Mouse (Mus musculus): ENCODE measurements around the gene Cela1. TPM values are rescaled to one million over a fixed set of nuclear protein-coding genes. Genes with fewer than 3 reads are reported as not detected.

Cela1 gene
- total RNA-seq, 1 experiment from 2014 or later = 21.1 TPM

- ATAC-seq (replicated peaks; ENCODE audit: low read depth, poor library complexity, severe bottlenecking) = no peak
Measured at GRCm38 (mm10) chr15:100675486-100675885, 12.2 kb downstream of the Cela1 start.

- ATAC-seq (replicated peaks; ENCODE audit: low read depth, poor library complexity, severe bottlenecking) = no peak
Measured at GRCm38 (mm10) chr15:100674566-100674965, 13.2 kb downstream of the Cela1 start.

DNA sequence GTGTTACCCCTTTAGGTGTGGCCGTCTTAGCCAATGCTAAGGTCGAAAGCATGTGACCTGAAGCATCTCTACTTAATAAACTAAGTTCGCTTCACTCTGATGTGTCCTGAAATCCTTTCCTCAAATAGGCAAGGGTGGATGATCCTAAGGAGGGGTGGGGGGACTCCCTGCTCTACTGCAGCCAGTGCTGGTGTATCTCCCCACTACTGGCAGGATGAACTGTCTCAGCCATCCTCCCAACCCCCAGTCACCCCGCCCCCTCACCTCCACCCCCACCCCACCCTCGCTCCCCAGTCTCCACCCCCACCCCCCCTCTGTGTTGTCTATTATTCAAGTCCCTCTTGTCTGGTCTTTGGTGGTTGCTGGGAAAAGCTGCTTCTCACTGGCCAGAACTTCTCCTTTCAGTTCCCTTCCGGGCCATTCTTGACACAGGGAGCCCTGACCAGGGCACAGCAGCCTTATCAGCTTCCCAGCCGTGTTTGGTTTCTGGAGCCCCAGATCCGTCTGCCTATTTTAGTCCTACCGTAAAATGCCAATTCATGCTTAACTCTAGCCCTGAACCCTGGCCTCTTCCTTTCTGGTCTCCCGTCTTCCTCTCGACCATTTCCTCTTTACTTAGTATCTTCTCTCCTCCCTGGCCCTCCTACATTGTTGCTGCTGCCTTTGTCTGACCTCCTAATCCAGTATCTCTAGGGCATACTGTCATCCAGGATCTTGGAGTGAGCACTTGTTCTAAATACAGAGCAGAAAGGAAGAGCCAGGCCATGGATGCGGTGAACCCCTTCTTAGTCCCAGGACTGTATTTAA, 13.9 kb downstream of the Cela1 start:
- ATAC-seq (replicated peaks; ENCODE audit: low read depth, poor library complexity, severe bottlenecking) = peak; percentile 73

GRCm38 (mm10) chr15:100670833-100671232, 16.9 kb downstream of the Cela1 start:
- no peak for ATAC-seq (replicated peaks; ENCODE audit: low read depth, poor library complexity, severe bottlenecking)

GRCm38 (mm10) chr15:100670004-100670403, 17.7 kb downstream of the Cela1 start:
- no peak for ATAC-seq (replicated peaks; ENCODE audit: low read depth, poor library complexity, severe bottlenecking)

- ATAC-seq (replicated peaks; ENCODE audit: low read depth, poor library complexity, severe bottlenecking) = peak; percentile 57
Measured at GRCm38 (mm10) chr15:100669337-100669736, 18.4 kb downstream of the Cela1 start, which contains the start of gene Bin2. Gene Bin2, minus strand, starts transcription at chr15:100669553.

- ATAC-seq (replicated peaks; ENCODE audit: low read depth, poor library complexity, severe bottlenecking) = no peak
Measured at GRCm38 (mm10) chr15:100667871-100668545, 19.7 kb downstream of the Cela1 start.

DNA sequence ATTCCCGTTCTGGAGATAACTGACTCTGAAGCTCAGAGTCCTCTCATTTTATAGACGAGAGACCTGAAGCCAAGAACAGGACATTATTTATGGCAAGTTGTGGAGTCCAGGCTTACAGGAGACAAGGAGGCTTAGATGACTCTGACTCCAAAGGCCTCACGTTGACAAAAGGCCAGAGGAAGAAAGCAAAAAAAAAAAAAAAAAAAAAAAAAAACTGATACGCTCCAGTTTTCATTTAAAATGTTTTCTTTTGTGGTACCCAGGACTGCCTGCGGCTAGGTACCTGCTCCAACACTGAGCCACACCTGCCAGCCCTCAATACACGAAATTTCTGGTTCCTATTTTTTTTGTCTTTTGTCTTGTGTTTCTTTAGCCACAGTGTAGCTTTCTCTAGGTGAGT, 20.3 kb downstream of the Cela1 start:
- no peak for ATAC-seq (replicated peaks; ENCODE audit: low read depth, poor library complexity, severe bottlenecking)

DNA sequence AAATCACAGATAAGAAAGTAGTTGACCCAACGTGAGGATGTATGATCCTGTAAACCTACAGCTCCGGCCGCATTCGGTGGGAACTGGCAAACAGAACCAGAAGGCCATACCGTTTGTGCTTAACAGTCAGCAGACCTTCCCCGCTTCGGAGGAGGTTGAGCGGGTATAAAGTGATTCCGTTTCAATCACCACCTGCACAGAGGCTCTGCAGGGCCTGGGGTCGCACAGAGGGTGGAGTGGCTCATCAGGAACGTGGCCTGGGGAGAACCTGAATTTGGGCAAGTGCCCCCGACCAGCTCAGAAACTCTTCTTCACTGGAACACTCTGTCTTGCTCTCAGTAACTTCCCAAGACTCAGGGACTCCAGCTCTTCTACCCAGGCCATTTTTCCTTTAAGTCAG, 20.9 kb downstream of the Cela1 start:
- ATAC-seq (replicated peaks; ENCODE audit: low read depth, poor library complexity, severe bottlenecking) = no peak

DNA sequence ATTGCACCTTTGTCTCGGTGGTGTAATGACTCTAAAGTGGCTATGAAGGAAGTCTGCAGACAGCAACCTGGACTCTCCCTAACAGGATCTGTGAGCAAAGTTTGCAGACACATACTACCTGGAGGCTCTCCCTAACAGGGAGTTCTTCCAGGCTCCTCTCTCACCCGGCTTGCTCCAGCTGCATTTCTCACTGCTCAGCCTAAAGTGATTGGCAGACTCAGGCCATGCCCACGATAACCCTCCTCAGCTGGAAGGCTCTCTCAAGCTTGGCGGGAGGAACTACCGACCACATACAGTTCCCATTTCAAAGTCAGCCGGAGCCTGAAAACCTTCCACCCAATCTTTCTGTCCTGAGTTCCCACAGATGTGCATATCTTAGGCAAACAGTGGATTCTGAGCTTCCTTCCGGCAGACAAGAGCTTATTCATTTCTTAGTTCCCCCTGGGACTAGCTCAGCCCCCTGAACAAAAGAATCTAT, 21.5 kb downstream of the Cela1 start:
- peak; percentile 76 for ATAC-seq (replicated peaks; ENCODE audit: low read depth, poor library complexity, severe bottlenecking)

DNA sequence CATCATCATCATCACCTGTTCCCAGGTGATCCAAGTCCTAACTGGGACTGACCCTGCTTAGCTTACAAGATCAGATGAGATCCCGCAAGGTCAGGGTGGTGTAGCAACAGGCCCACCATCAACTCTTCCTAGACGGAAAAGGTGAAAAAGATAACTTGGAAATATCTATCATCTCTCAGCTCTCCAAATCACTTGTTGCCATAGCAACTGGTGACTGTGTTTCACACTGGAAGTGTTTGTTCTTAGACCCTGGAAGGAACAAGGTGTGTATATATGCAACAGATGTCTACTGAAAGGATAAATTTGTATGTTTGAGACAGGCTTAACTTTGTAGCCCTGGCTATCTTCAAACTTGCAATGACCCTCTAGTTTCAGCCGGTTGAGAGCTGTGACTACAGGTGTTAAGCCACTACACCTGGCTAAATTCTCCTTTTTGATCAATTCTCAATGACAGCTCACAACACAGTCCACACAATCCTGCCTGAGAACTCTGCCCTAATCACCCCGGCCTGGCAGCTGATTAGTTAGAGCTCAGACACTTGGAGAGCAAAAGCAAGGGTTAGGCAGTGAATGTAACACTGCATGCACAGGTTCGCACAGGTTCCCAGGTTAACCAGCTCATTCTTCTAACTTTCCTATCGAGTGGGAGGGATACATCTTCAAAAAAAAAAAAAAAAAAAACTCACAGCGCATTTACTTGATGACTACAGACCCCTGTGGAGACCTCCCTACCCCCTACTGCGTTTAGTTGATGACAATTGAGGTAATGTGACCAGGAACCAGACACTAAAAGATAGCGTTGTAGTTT, 22.1 kb downstream of the Cela1 start:
- no peak for ATAC-seq (replicated peaks; ENCODE audit: low read depth, poor library complexity, severe bottlenecking)

DNA sequence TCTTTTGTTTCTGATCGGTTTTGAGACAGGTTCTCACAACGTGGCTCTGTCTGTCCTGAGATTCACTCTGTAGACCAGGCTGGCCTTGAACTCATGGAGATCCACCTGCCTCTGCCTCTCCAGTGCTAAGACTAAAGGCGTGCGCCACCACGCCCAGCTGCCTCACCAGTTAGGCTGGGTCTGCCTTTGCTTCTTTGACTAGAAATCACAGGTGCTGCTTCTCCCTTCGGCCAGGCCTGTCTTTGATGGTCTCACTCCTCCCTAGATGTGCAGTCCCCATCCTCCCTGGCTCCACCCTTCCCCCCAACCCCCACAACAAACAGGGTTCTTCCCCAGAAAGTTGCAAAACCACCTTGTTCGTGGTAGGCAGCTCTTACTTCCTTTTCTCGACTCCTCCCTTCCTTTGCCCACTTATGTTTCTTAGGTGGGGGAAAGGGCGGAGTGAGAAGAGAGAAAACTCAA, 22.9 kb downstream of the Cela1 start:
- peak; percentile 37 for ATAC-seq (replicated peaks; ENCODE audit: low read depth, poor library complexity, severe bottlenecking)

DNA sequence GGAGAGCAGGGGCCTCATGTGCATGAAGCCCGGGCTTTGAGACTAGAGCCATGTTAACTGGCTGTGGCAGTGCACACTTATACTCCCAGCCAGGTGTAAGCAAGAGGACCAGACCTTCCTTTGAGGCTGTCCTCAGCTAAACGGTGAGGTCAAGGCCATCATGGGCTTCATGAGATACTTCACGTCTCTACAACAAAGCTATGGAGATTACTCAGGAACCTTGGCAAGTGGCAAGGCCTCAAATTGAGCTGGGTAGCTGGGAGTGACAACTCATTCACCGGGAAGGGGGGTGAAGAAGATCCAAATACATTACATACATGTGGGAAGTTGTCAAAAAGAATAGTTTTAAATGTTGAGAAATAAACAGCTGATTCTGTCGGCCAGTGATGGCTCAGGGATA, 26.9 kb downstream of the Cela1 start:
- no peak for ATAC-seq (replicated peaks; ENCODE audit: low read depth, poor library complexity, severe bottlenecking)

DNA sequence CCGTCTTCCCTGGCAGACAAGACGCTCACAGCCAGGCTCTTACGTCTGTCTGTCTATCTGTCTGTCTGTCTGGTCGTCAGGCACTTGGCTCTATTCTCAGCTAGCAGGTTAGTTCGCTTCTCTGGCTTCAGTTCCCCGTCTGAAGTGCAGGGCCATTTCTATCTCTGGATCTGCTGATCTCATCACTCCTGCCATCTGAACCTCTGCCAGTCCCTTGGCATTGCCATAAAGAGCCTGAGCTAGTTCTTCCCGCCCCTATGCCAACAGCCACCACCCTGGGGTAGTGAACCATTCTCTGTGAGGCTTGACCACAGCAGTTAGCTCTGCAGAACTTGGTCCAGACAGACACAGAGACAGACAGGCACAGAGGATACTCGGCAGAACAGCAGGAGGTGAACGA, 27.4 kb downstream of the Cela1 start:
- no peak for ATAC-seq (replicated peaks; ENCODE audit: low read depth, poor library complexity, severe bottlenecking)

- ATAC-seq (replicated peaks; ENCODE audit: low read depth, poor library complexity, severe bottlenecking) = no peak
Measured at GRCm38 (mm10) chr15:100655201-100655600, 32.5 kb downstream of the Cela1 start.

DNA sequence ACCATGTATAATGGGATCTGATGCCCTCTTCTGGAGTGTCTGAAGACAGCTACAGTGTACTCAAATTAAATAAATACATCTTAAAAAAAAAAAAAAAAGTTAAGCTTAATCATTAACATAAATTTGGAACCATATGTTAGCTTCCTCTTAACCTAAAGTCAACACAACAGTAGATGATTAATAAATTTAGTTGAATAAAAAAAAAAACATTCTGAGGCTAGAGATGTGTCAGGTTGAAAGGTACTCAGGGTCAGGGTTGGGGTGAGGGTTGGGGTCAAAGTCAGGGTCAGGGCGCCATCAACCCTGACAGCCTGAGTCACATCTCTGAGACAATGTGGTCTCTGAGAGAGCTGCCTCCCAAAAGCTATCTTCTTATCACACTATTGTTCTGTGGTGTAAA, 33.5 kb downstream of the Cela1 start:
- ATAC-seq (replicated peaks; ENCODE audit: low read depth, poor library complexity, severe bottlenecking) = no peak

- ATAC-seq (replicated peaks; ENCODE audit: low read depth, poor library complexity, severe bottlenecking) = no peak
Measured at GRCm38 (mm10) chr15:100651610-100652009, 36.1 kb downstream of the Cela1 start.

- ATAC-seq (replicated peaks; ENCODE audit: low read depth, poor library complexity, severe bottlenecking) = no peak
Measured at GRCm38 (mm10) chr15:100650111-100650510, 37.6 kb downstream of the Cela1 start.

DNA sequence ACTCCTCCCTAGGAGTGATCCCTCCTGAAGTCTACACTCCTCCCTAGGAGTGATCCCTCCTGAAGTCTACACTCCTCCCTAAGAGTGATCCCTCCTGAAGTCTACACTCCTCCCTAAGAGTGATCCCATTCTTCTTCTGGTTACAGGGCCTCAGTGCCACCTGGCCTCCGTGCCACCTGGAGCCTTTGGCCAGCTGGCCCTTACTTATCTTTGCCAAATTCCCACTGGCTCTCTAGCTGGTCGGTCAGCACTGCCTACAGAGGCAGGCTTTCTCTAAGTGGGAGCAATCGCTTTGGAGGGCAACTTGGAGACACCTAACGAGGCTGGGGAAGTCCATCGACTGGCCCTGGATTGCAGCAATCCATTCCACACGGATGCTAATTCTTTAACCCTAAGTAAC, 41.6 kb downstream of the Cela1 start:
- no peak for ATAC-seq (replicated peaks; ENCODE audit: low read depth, poor library complexity, severe bottlenecking)

DNA sequence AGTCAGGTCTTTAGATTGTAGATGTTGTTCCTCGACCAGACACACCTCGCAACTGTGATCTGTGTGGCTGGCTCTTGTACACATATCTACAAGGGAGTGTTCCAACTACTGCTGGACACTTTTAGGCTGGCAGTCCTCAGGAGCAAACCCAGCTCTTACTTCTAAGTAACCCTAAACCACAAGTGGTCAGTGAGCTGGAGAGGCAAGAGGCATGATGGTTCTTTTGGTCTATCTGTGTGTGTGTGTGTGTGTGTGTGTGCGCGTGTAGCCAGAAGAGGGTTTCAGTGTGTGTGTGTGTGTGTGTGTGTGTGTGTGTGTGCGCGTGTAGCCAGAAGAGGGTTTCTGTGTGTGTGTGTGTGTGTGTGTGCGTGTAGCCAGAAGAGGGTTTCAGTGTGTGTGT, 45.3 kb downstream of the Cela1 start:
- ATAC-seq (replicated peaks; ENCODE audit: low read depth, poor library complexity, severe bottlenecking) = no peak
